Mouse (Mus musculus) embryonic facial prominence, embryonic 11.5 days (tissue): ENCODE measurements around the gene Slx1b. TPM values are rescaled to one million over a fixed set of nuclear protein-coding genes. Genes with fewer than 3 reads are reported as not detected.

Source experiments
- ATAC-seq: fragments of 200-750 bp; cut with Nextera tagmentation; replicated peaks from 2 replicates; pipeline ENCODE4 v1.8.0; 2017; ENCODE audit warnings: low read depth; ENCODE audit not compliant: insufficient number of reproducible peaks, low FRiP score, low TSS enrichment
- DNase-seq: peaks from one replicate; pipeline ENCODE4 v3.0.0-alpha.2; 2015; ENCODE audit warnings: low spot score
- H3K27ac ChIP-seq: fragments of 300-500 bp; sonication (generic); replicated peaks from 2 replicates; pipeline ENCODE4 v1.5.1; 2014; ENCODE audit warnings: mild to moderate bottlenecking, low read depth, low read length, control low read depth
- H3K27me3 ChIP-seq: fragments of 300-500 bp; sonication (generic); 2 replicates; pipeline ENCODE4 v1.6.1; 2014; ENCODE audit warnings: mild to moderate bottlenecking, low read length, moderate library complexity, mixed read lengths; ENCODE audit not compliant: control insufficient read depth, insufficient read depth
- H3K36me3 ChIP-seq: fragments of 300-500 bp; sonication (generic); replicated peaks from 2 replicates; pipeline ENCODE4 v1.6.1; 2014; ENCODE audit warnings: low read depth, mild to moderate bottlenecking, low read length, moderate library complexity, mixed read lengths; ENCODE audit not compliant: control insufficient read depth, insufficient read depth
- H3K4me1 ChIP-seq: fragments of 300-500 bp; sonication (generic); 2 replicates; pipeline ENCODE4 v1.6.1; 2014; ENCODE audit warnings: low read length, mixed read lengths; ENCODE audit not compliant: control insufficient read depth, insufficient read depth
- H3K4me2 ChIP-seq: fragments of 300-500 bp; sonication (generic); 2 replicates; pipeline ENCODE4 v1.6.1; 2014; ENCODE audit warnings: low read depth, mild to moderate bottlenecking, control low read depth, low read length, moderate library complexity
- H3K4me3 ChIP-seq: fragments of 300-500 bp; sonication (generic); 2 replicates; pipeline ENCODE4 v1.5.1; 2014; ENCODE audit warnings: low read depth, low read length, control low read depth
- H3K9ac ChIP-seq: fragments of 300-500 bp; sonication (generic); replicated peaks from 2 replicates; pipeline ENCODE4 v1.6.1; 2014; ENCODE audit warnings: mild to moderate bottlenecking, control low read depth, low read length
- H3K9me3 ChIP-seq: fragments of 300-500 bp; sonication (generic); replicated peaks from 2 replicates; pipeline ENCODE4 v1.6.1; 2016; ENCODE audit warnings: mild to moderate bottlenecking, low read length, inconsistent platforms, mixed read lengths; ENCODE audit not compliant: control insufficient read depth
- WGBS: fragments of 180-500 bp; shearing (Covaris S2); extraction: QIAGEN DNeasy Blood & Tissue Kit; methylation state at CpG from one replicate; pipeline ENCODE4 v1.1.7; 2014; 5-methylcytosine and 5-hydroxymethylcytosine counted together
- polyA plus RNA-seq: library from polyadenylated mRNA; unstranded; fragments of >200 nt; fragmentation: Nextera tagmentation; extraction: Ambion mirVana; gene quantifications from 2 replicates; pipeline ENCODE4 v1.2.1, GENCODE M21; 2014

The Slx1b gene
- polyA plus RNA-seq, 1 experiment from 2014 or later = 10.4 TPM

GRCm38 (mm10) chr7:126701559-126702357, 6.2 kb upstream of the Slx1b start:
- H3K4me2 ChIP-seq = no peak overlapping the region; the same call in 1 of the 2 replicates
- H3K27ac ChIP-seq = no peak overlapping the region
- no peak overlapping the region for H3K4me3 ChIP-seq
- no peaks in the 10 kb centered on the region for H3K9me3 ChIP-seq
- H3K27me3 ChIP-seq = peaks cover 2% of the 10 kb centered on the region; the same call in 1 of the 2 replicates
- ATAC-seq (0 out of 2 replicates have a peak, but pooled peaks have one; percentile 8), DNase-seq (no peak)
- no peak overlapping the region for H3K9ac ChIP-seq
- H3K36me3 ChIP-seq = no peaks in the 10 kb centered on the region
- H3K4me1 ChIP-seq = 0 out of 2 replicates have a peak, but pooled peaks cover 6% of the 10 kb centered on the region
- 60% methylated on average over 24 of the region's 24 CpGs for WGBS

GRCm38 (mm10) chr7:126701070-126701469, 5.5 kb upstream of the Slx1b start:
- Histone ChIP-seq H3K27me3 (peaks cover 2% of the 10 kb centered on the region; the same call in 1 of the 2 replicates), H3K4me1 (0 out of 2 replicates have a peak, but pooled peaks cover 6% of the 10 kb centered on the region), H3K36me3 (no peaks in the 10 kb centered on the region), H3K4me2 (no peak overlapping the region), H3K9me3 (no peaks in the 10 kb centered on the region), H3K27ac (no peak overlapping the region), H3K9ac (no peak overlapping the region), H3K4me3 (no peak overlapping the region)
- peak; percentile 24; the same call in 1 of the 2 replicates for ATAC-seq
- 0% methylated on average over 11 of the region's 11 CpGs for WGBS
- peak; percentile 94 for DNase-seq

GRCm38 (mm10) chr7:126700063-126701015, 4.8 kb upstream of the Slx1b start:
- Histone ChIP-seq H3K4me2 (no peak overlapping the region), H3K9me3 (no peaks in the 10 kb centered on the region), H3K27me3 (peaks cover 2% of the 10 kb centered on the region; the same call in 1 of the 2 replicates), H3K36me3 (no peaks in the 10 kb centered on the region), H3K4me1 (0 out of 2 replicates have a peak, but pooled peaks cover 6% of the 10 kb centered on the region), H3K9ac (no peak overlapping the region), H3K27ac (no peak overlapping the region), H3K4me3 (no peak overlapping the region)
- ATAC-seq (no peak), DNase-seq (no peak)
- WGBS = 86% methylated on average over 25 of the region's 25 CpGs

GRCm38 (mm10) chr7:126697838-126698237, 2.3 kb upstream of the Slx1b start:
- Histone ChIP-seq H3K9ac (no peak overlapping the region), H3K9me3 (no peaks in the 10 kb centered on the region), H3K27me3 (no peaks in the 10 kb centered on the region), H3K27ac (no peak overlapping the region), H3K4me2 (no peak overlapping the region), H3K4me3 (no peak overlapping the region), H3K36me3 (no peaks in the 10 kb centered on the region), H3K4me1 (peaks cover 2% of the 10 kb centered on the region; the same call in 1 of the 2 replicates)
- no peak for ATAC-seq
- no peak for DNase-seq
- 95% methylated on average over 8 of the region's 8 CpGs for WGBS

- DNase-seq = no peak
- Histone ChIP-seq H3K4me2 (peak overlapping the region; percentile 76; the same call in 1 of the 2 replicates), H3K4me3 (peak overlapping the region; percentile 85; the same call in 1 of the 2 replicates), H3K27me3 (no peaks in the 10 kb centered on the region), H3K9ac (peak overlapping the region; percentile 1; the same call in 1 of the 2 replicates), H3K36me3 (no peaks in the 10 kb centered on the region), H3K4me1 (peaks cover 2% of the 10 kb centered on the region; the same call in 1 of the 2 replicates), H3K9me3 (no peaks in the 10 kb centered on the region), H3K27ac (no peak overlapping the region)
- WGBS = 85% methylated on average over 3 of the region's 3 CpGs
- no peak for ATAC-seq
These were observed 1.3 kb upstream of the Slx1b start for GRCm38 (mm10) chr7:126696886-126697285.

GRCm38 (mm10) chr7:126696303-126696702, 719 bp upstream of the Slx1b start:
- WGBS = 4% methylated on average over 17 of the region's 17 CpGs
- DNase-seq (no peak), ATAC-seq (no peak)
- H3K4me2 ChIP-seq = peak overlapping the region; percentile 76
- peak overlapping the region; percentile 85 for H3K4me3 ChIP-seq
- peak overlapping the region; percentile 90 for H3K9ac ChIP-seq
- H3K27me3 ChIP-seq = no peaks in the 10 kb centered on the region
- H3K9me3 ChIP-seq = no peaks in the 10 kb centered on the region
- H3K27ac ChIP-seq = no peak overlapping the region
- peaks cover 2% of the 10 kb centered on the region; the same call in 1 of the 2 replicates for H3K4me1 ChIP-seq
- H3K36me3 ChIP-seq = no peaks in the 10 kb centered on the region; the same call in 1 of the 2 replicates

GRCm38 (mm10) chr7:126695210-126695611, 373 bp downstream of the Slx1b start, which contains the start of gene Bola2:
TSS of gene Bola2 (plus strand) at chr7:126695401.
- H3K36me3 ChIP-seq = no peaks in the 10 kb centered on the region; the same call in 1 of the 2 replicates
- H3K4me1 ChIP-seq = peaks cover 2% of the 10 kb centered on the region; the same call in 1 of the 2 replicates
- H3K4me2 ChIP-seq = peak within 1 kb of the TSS; percentile 76
- DNase-seq (peak; percentile 67), ATAC-seq (peak; percentile 61)
- H3K27ac ChIP-seq = peak within 1 kb of the TSS; percentile 89
- H3K9ac ChIP-seq = peak within 1 kb of the TSS; percentile 90
- WGBS = under 1% methylated on average over 31 of the region's 31 CpGs
- peak within 1 kb of the TSS; percentile 85 for H3K4me3 ChIP-seq
- H3K9me3 ChIP-seq = no peaks in the 10 kb centered on the region
- no peaks in the 10 kb centered on the region for H3K27me3 ChIP-seq
